Mouse (Mus musculus) G1E (cell line): Measurements from ENCODE around the gene Rab2b. TPM values are rescaled to one million over a fixed set of nuclear protein-coding genes. Genes with fewer than 3 reads are reported as not detected.

Experiments used
- ATAC-seq: 2 replicates; pipeline ENCODE4 v1.8.0; 2016; ENCODE audit warnings: mild to moderate bottlenecking; ENCODE audit not compliant: insufficient number of reproducible peaks, poor library complexity, low FRiP score, severe bottlenecking; ENCODE audit errors: extremely low read depth
- DNase-seq: peaks from one replicate; pipeline ENCODE4 v3.0.0; 2012; ENCODE audit warnings: low spot score
- H3K27me3 ChIP-seq: 2 replicates; pipeline ENCODE4 v1.6.1; 2012; ENCODE audit warnings: mild to moderate bottlenecking, low read length, inconsistent platforms; ENCODE audit not compliant: insufficient read depth
- H3K36me3 ChIP-seq: replicated peaks from 2 replicates; pipeline ENCODE3; 2012; ENCODE audit warnings: mild to moderate bottlenecking, inconsistent platforms
- H3K4me1 ChIP-seq: 2 replicates; pipeline ENCODE4 v1.6.1; 2012; ENCODE audit warnings: low read depth, low read length, inconsistent platforms, mixed read lengths; ENCODE audit not compliant: insufficient read depth
- H3K4me3 ChIP-seq: 2 replicates; pipeline ENCODE4 v1.5.1; 2012; ENCODE audit warnings: low read depth, mild to moderate bottlenecking, inconsistent platforms, low read length, moderate library complexity, mixed read lengths
- H3K9me3 ChIP-seq: replicated peaks from 2 replicates; pipeline ENCODE4 v1.6.1; 2012; ENCODE audit warnings: inconsistent platforms
- CTCF ChIP-seq: IDR thresholded peaks from 2 replicates; pipeline ENCODE4 v1.5.1; 2012; ENCODE audit warnings: low read depth, low read length, inconsistent platforms, mixed read lengths
- GATA1 ChIP-seq: IDR thresholded peaks from 2 replicates; pipeline ENCODE4 v1.6.1; 2012; ENCODE audit warnings: borderline replicate concordance, low read length, inconsistent platforms, mixed read lengths
- GATA2 ChIP-seq: IDR thresholded peaks from 2 replicates; pipeline ENCODE4 v1.6.1; 2012; ENCODE audit warnings: low read depth, low read length, inconsistent platforms, borderline replicate concordance
- POLR2AphosphoS5 ChIP-seq: IDR thresholded peaks from 2 replicates; pipeline ENCODE4 v1.6.1; 2012; ENCODE audit warnings: low read depth, low read length, inconsistent platforms; ENCODE audit not compliant: insufficient replicate concordance
- TAL1 ChIP-seq: conservative IDR thresholded peaks from 2 replicates; pipeline ENCODE4 v1.6.1; 2012; ENCODE audit warnings: low read depth, low read length, inconsistent platforms, mixed read lengths
- polyA plus RNA-seq: library from polyadenylated mRNA; stranded (reverse); fragments of >175 nt; gene quantifications from 2 replicates; pipeline ENCODE4 v1.2.3, GENCODE M21; 2012
- total RNA-seq, 2 experiments: library from RNA; stranded (forward) in 1 of 2; stranded (reverse) in 1 of 2; fragments of 200-1000 nt in 1 of 2; fragments of >200 nt in 1 of 2; fragmentation: Nextera tagmentation in 1 of 2; gene quantifications; 2 replicates each; pipeline ENCODE4 v1.2.3; 2014 to 2017

Rab2b gene
- total and polyA plus RNA-seq, 3 experiments = 0.91 to 31.2 (median 13.8) TPM

DNA sequence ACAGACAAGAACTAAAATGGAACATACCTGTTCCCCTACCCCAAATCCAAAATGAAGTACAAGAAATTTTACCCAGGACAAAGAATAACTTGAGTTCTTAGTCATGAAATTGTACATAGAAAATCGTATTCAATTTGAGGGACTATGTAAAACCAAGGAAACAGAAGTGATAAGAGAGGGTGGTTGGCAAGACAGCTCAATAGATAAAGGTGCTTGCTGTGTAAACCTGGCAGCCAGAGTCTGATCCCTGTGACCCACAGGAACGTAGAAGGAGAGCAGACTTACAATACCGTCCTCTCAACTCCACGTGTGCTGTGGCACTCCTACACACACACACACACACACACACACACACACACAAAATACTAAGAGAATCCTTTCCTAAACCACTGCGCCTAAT is 62.1 kb downstream of the Rab2b start:
- Histone ChIP-seq H3K9me3 (no peaks in the 10 kb centered on the region), H3K36me3 (peaks cover 96% of the 10 kb centered on the region), H3K4me3 (no peak overlapping the region), H3K4me1 (no peaks in the 10 kb centered on the region), H3K27me3 (no peaks in the 10 kb centered on the region)
- ATAC-seq (no peak), DNase-seq (no peak)
- no peak for TF ChIP-seq CTCF
- no peak for TF ChIP-seq GATA2
- no peak for TF ChIP-seq TAL1
- TF ChIP-seq GATA1 = no peak
- no peak for TF ChIP-seq POLR2AphosphoS5

Other genes starting within 250 kb of the Rab2b start
- not detected in 2 replicates for gene Olfr221, start 237.1 kb downstream of the Rab2b start, total RNA-seq (2014; fragmentation: Nextera tagmentation)
- 0.16 and 0.23 TPM in 2 replicates for gene Olfr221, start 237.1 kb downstream of the Rab2b start, total RNA-seq (2017)
- gene Olfr221, start 237.1 kb downstream of the Rab2b start, polyA plus RNA-seq = not detected in 2 replicates
- gene Hnrnpc, start 175.5 kb downstream of the Rab2b start, total RNA-seq (2014; fragmentation: Nextera tagmentation) = 459 and 507 TPM in 2 replicates
- 383 and 544 TPM in 2 replicates for gene Hnrnpc, start 175.5 kb downstream of the Rab2b start, total RNA-seq (2017)
- gene Hnrnpc, start 175.5 kb downstream of the Rab2b start, polyA plus RNA-seq = 28.6 and 38.0 TPM in 2 replicates
- gene Rpgrip1, start 168.8 kb downstream of the Rab2b start, total RNA-seq (2014; fragmentation: Nextera tagmentation) = 0.30 TPM in 1 of 2 replicates, not detected in the other
- 1.8 and 3.1 TPM in 2 replicates for gene Rpgrip1, start 168.8 kb downstream of the Rab2b start, total RNA-seq (2017)
- gene Rpgrip1, start 168.8 kb downstream of the Rab2b start, polyA plus RNA-seq = 0.17 and 0.28 TPM in 2 replicates
- 173 and 179 TPM in 2 replicates for gene Supt16, start 82.1 kb downstream of the Rab2b start, total RNA-seq (2014; fragmentation: Nextera tagmentation)
- 189 and 225 TPM in 2 replicates for gene Supt16, start 82.1 kb downstream of the Rab2b start, total RNA-seq (2017)
- gene Supt16, start 82.1 kb downstream of the Rab2b start, polyA plus RNA-seq = 37.1 and 44.7 TPM in 2 replicates
- gene Chd8, start 21.8 kb downstream of the Rab2b start, total RNA-seq (2014; fragmentation: Nextera tagmentation) = 222 and 247 TPM in 2 replicates
- gene Chd8, start 21.8 kb downstream of the Rab2b start, total RNA-seq (2017) = 57.6 and 78.7 TPM in 2 replicates
- gene Chd8, start 21.8 kb downstream of the Rab2b start, polyA plus RNA-seq = 16.0 and 22.6 TPM in 2 replicates
- 42.4 and 49.2 TPM in 2 replicates for gene Tox4, start 399 bp downstream of the Rab2b start, total RNA-seq (2014; fragmentation: Nextera tagmentation)
- gene Tox4, start 399 bp downstream of the Rab2b start, total RNA-seq (2017) = 42.9 and 43.0 TPM in 2 replicates
- 33.1 and 37.2 TPM in 2 replicates for gene Tox4, start 399 bp downstream of the Rab2b start, polyA plus RNA-seq
- gene Mettl3, start 25.6 kb upstream of the Rab2b start, total RNA-seq (2014; fragmentation: Nextera tagmentation) = 71.6 and 74.2 TPM in 2 replicates
- gene Mettl3, start 25.6 kb upstream of the Rab2b start, total RNA-seq (2017) = 95.9 and 98.6 TPM in 2 replicates
- gene Mettl3, start 25.6 kb upstream of the Rab2b start, polyA plus RNA-seq = 10.4 and 16.5 TPM in 2 replicates
- 7.8 TPM in 2 replicates for gene Sall2, start 49.2 kb upstream of the Rab2b start, total RNA-seq (2014; fragmentation: Nextera tagmentation)
- gene Sall2, start 49.2 kb upstream of the Rab2b start, total RNA-seq (2017) = 2.3 and 2.8 TPM in 2 replicates
- gene Sall2, start 49.2 kb upstream of the Rab2b start, polyA plus RNA-seq = 4.7 and 5.2 TPM in 2 replicates
- gene Olfr1513, start 76.9 kb upstream of the Rab2b start, total RNA-seq (2014; fragmentation: Nextera tagmentation) = not detected in 2 replicates
- gene Olfr1513, start 76.9 kb upstream of the Rab2b start, total RNA-seq (2017) = 0.05 and 0.06 TPM in 2 replicates
- gene Olfr1513, start 76.9 kb upstream of the Rab2b start, polyA plus RNA-seq = not detected in 2 replicates
- gene Olfr1512, start 99.6 kb upstream of the Rab2b start, total RNA-seq (2014; fragmentation: Nextera tagmentation) = not detected in 2 replicates
- 0.22 TPM in 1 of 2 replicates, not detected in the other for gene Olfr1512, start 99.6 kb upstream of the Rab2b start, total RNA-seq (2017)
- not detected in 2 replicates for gene Olfr1512, start 99.6 kb upstream of the Rab2b start, polyA plus RNA-seq
- not detected in 2 replicates for gene Olfr1511, start 117.8 kb upstream of the Rab2b start, total RNA-seq (2014; fragmentation: Nextera tagmentation)
- gene Olfr1511, start 117.8 kb upstream of the Rab2b start, total RNA-seq (2017) = not detected in 2 replicates
- gene Olfr1511, start 117.8 kb upstream of the Rab2b start, polyA plus RNA-seq = not detected in 2 replicates
- not detected in 2 replicates for gene Olfr1510, start 134.8 kb upstream of the Rab2b start, total RNA-seq (2014; fragmentation: Nextera tagmentation)
- 0.23 and 0.27 TPM in 2 replicates for gene Olfr1510, start 134.8 kb upstream of the Rab2b start, total RNA-seq (2017)
- not detected in 2 replicates for gene Olfr1510, start 134.8 kb upstream of the Rab2b start, polyA plus RNA-seq
- gene Olfr1509, start 163.4 kb upstream of the Rab2b start, total RNA-seq (2014; fragmentation: Nextera tagmentation) = not detected in 2 replicates
- 0.17 and 0.87 TPM in 2 replicates for gene Olfr1509, start 163.4 kb upstream of the Rab2b start, total RNA-seq (2017)
- gene Olfr1509, start 163.4 kb upstream of the Rab2b start, polyA plus RNA-seq = not detected in 2 replicates
- gene Olfr1508, start 187.9 kb upstream of the Rab2b start, total RNA-seq (2014; fragmentation: Nextera tagmentation) = not detected in 2 replicates
- gene Olfr1508, start 187.9 kb upstream of the Rab2b start, total RNA-seq (2017) = 0.06 and 0.27 TPM in 2 replicates
- not detected in 2 replicates for gene Olfr1508, start 187.9 kb upstream of the Rab2b start, polyA plus RNA-seq
- gene Olfr1507, start 216.2 kb upstream of the Rab2b start, total RNA-seq (2014; fragmentation: Nextera tagmentation) = not detected in 2 replicates
- 0.16 and 0.35 TPM in 2 replicates for gene Olfr1507, start 216.2 kb upstream of the Rab2b start, total RNA-seq (2017)
- gene Olfr1507, start 216.2 kb upstream of the Rab2b start, polyA plus RNA-seq = not detected in 2 replicates